Mouse (Mus musculus) erythroblast, adult 5-6 weeks (primary cell): ENCODE measurements around the gene Phldb2. TPM values are rescaled to one million over a fixed set of nuclear protein-coding genes. Genes with fewer than 3 reads are reported as not detected.

ENCODE experiments used
- ATAC-seq: replicated peaks from 2 replicates; pipeline ENCODE4 v1.8.0; 2016; ENCODE audit warnings: moderate number of reproducible peaks, mild to moderate bottlenecking, moderate TSS enrichment, inconsistent platforms; ENCODE audit not compliant: poor library complexity, low FRiP score, severe bottlenecking
- total RNA-seq, 2 experiments: library from RNA; stranded (forward) in 1 of 2; stranded (reverse) in 1 of 2; fragments of 150-400 nt in 1 of 2; fragments of 200-764, 138-1000 nt in 1 of 2; gene quantifications; 2 replicates each; pipeline versions ENCODE4 v1.2.3 to v1.2.4; 2015 to 2017; ENCODE audit warnings: low replicate concordance in 2 of 2

Phldb2 gene
- total RNA-seq, 2 experiments from 2014 or later, result 0.26 TPM; not detected in 1

DNA sequence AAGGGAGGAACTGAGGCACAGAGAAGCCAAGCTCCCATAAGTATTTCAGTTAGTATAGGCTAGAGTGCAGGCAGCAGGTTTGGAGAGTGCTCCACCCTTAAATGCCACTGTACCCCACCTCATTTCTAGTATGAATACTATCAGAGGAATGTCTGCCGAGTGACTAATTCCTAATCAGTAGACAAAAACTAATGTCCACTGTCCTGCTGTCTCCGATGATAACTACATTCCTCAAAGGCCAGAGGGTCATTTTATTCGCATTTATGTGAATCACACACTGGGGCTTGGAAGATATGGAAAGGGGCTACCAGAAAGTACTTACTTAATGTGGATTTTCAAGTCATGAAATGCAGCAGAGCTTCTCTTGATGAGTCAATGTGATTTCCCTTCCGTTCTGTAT is 104.4 kb downstream of the Phldb2 start:
- no peak for ATAC-seq

DNA sequence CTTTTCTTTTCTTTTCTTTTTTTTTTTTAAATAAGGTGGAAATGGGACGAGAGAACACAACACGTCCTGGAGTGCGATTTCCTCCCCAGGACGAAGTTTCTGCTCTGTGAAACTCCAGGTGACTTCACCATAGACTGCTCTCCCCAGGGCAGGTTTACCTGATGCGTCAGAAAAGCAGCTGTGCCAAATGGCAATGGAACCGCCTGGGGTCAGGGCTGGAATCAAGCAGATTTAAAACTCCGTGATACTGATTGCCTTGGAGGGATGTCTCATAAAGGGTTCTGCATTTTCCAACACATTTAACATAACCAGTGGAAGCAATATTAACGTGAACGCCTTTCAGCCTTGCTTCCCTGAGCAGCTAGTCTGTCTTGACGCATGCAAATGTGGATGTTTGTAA is 108.5 kb downstream of the Phldb2 start:
- no peak for ATAC-seq

DNA sequence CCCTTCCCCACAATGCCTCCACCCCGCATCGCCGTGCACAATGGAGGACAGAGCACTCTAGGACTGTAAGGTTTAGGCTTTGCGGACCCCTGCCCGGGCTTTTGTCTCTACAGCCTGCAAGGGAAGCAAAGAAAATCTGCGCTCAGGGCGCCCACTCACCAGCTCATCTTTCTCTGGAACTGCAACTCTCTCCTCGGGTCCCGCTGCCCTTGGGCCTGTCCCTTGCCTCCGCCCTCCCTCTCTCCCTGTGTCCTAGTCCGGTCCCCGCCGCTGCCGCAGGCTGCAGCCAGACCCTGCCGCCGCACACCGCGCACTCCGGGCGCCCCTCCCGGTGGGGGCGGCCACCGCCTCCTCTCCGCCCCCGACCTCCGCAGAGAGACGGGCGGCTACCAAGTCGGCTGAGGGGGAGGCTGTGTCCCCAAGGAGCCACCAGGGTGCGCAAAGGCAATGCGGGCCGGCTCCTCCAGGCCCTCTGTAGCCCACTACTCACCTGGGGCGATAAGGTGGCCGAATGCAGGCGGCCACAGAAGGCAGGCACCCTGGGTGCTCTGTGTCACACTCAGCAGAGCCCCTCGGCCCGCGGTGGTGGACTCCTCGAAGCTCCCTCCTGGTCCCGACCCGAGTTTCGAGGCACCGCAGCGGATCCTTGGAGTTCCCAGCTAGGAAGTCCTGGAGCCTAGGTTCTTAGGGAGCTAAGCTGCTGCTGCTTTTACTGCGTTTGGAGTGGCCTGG is 109.2 kb downstream of the Phldb2 start:
- ATAC-seq, result no peak

DNA sequence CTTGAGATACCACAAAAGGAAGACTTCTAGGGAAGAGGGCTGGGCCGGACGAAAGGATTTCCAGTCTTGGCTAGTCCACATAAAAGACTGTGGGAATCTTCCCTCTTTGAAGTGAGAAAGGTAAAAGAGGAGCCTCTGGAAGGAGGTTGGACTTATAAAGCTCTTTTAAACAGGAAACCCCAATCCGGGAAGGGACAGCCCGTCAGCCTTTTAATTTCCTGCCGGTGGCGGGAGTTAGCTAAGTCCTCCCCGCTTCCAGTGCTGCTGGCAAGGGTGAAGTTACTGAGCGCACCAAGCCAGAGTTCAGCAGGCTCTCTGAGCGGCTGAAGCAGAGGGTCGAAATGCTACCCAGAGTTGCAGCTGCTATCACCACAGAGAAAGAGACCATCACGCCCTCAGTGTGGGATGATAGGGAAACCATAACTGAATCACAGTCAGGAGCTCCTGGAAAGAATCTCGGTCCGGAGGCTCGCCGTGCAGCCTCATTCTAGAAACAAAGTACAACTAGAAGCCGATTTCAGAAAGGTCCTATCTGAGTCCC is 110.0 kb downstream of the Phldb2 start:
- ATAC-seq, result no peak

DNA sequence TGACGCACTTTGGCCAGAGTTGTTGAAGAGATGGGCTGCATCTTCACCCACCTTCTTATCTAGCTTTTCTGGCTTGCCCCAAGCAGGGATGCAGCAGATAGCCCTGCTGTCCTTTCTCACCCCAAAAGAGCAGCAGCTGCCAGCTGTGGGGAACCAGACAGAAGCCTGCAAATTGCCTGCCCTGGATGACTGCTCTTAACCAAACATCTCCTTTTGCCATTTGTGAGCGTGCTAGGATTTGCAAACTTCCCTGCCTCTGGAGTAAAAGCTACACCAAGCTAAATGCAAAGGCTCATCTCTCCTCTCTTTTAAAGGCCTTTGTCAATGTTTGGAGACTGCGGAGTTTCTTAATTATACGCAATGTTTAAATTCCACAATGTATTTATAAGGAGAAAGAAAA is 111.0 kb downstream of the Phldb2 start:
- no peak for ATAC-seq

DNA sequence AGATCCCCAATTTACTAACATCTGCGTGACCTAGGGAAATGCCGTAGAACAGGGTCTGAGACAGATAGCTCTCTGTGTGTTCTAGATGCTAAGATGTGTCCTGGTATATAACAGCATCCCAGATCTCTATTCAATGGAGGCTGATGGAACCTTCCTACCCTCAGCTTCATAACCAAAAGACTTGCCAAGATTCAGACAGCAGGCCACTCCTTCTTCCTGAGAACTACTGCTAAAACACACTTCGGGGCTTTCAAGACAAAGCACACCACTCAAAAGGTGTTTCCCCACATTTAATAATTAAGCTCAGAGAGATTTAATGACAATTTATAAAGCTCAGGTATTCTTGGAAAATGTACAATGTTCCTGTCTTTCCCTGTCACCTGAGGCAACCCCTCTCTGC is 111.6 kb downstream of the Phldb2 start:
- ATAC-seq, result no peak

DNA sequence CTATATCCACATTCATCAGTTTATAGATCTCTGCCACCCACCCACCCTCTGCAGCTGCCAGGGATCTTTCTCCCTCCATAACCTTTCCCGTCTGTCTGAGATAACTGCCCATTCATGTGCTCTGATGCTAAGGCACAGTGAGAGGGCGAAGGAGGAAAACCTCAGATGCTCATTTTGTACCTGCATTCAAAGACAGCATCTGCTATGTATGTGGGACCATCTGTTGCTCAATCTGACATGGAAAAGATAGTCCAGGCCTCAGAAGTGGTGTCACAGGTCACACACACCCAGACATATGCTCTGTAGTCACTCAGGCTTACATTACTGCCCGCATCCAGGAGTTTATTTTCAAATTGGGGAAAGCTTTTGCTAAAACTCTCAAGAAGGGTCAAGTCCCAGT is 112.4 kb downstream of the Phldb2 start:
- no peak for ATAC-seq

DNA sequence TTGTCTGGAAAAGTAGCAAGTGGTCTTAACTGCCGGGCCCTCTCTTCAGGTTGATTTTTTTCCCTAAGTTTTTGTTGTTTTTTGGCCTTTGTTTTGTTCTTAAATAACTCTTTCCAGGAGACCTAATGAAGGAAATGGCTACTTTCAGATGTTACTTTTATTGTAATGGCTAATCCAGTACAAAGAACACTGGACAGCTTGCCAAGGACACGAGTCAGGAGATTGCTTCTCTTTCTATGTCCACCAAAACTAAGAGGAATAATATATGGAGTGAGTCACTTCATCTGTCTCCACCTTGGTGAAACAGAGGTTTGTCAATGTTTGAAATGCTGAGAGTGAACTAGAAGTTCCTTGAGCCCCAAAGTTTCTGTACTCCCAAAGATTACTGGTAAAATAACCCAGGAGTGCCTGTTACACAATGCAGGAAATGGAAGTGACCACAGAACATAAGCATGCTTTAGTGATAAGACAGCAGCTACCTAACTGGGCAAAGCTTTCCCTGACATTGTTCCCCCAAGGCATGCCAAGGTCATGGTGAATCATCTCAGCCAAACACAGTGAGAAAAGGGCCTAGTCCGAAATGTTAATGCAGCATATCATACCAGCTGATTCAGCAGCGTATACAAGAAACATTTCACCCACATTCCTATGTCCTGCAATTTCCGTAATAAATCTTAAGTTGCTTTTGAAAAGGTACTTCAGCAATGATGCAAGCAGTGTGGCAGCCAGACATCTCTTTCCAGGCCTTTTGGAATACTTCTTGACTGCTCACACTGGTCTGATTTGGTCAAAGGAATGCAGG is 115.7 kb downstream of the Phldb2 start:
- ATAC-seq, result no peak

DNA sequence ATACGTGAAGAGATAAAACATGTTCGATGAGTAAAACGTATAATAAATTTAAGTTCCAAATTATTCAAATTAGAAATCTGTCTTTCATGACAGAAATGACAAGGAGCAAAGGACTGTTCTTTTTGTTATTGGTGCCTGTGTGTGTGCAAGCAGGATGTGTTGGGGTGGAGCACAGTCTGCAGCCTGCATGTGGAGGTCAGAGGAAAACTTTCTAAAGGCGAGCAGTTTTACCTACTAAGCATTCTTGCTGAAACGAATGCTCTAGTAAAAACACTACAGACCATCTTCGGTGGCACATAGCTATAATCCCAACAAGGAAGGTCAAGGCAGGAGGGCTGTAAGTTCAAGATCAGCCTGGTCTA is 120.7 kb downstream of the Phldb2 start:
- no peak for ATAC-seq

DNA sequence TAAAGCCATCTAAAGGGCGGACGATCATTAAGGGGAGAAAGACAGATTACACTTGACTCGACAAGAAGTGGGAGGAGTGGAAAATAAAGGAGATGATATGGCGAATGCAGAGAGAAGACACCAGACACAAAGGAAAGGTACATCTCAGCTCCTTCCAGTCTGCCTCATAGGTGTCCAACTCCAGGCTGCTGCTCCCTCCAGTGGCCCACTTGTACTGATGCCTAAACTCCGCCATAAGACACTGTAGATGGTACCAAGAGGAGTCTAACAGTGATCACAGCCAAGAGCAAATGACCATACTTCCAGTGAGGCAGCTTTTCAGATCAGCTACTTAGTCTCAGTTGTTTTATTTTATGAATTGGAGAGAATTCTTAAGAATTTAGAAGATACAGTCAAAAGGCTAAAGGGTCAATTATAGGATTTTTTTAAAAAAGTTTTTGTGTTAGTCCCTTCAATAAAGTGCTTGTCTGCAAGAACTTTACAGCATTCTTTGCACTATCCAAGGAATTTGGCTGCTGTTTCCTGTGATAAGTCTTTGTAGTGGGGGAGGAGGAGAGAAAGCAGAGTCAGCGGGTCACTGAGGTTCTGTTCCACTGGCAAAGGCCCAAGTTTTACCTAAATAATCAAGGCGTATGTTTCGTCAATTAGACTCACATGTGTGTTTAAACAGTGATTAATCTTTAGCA is 121.2 kb downstream of the Phldb2 start:
- no peak for ATAC-seq

DNA sequence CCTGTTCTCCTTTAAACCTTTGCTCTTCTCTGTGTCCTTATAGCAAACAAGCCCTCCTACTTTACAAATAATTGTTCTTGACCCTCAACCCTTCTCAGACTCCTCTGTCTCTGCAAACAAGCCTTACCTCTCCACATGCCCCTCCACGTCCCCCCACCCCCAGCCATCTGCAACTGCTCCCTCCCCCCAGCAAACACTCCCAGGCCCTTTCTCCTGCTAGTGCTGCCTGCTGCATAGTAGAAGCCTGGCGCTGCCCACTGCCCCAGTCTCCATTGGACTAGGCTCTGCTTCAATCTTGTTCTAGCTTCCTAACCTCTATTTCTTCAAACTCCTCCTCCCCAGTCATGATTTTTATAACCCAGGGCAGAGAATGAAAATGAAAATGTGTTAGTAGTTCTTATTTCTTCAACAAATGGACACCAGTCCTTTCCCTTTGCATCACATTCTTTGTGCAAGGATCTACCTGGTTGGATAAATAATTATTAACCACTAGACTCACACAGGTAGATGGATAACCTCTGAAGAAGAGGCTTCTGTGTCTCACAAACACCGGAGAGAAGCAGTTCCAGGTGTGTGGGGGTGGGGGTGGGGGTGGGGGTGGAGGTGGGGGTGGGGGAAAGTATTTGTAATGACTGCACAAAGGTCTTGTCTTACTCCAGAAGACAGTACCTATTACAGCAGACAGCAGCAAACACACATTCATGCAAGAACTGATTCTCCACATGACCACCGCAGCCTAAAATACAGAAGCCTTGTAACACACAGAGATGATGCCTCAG is 122.1 kb downstream of the Phldb2 start:
- no peak for ATAC-seq

DNA sequence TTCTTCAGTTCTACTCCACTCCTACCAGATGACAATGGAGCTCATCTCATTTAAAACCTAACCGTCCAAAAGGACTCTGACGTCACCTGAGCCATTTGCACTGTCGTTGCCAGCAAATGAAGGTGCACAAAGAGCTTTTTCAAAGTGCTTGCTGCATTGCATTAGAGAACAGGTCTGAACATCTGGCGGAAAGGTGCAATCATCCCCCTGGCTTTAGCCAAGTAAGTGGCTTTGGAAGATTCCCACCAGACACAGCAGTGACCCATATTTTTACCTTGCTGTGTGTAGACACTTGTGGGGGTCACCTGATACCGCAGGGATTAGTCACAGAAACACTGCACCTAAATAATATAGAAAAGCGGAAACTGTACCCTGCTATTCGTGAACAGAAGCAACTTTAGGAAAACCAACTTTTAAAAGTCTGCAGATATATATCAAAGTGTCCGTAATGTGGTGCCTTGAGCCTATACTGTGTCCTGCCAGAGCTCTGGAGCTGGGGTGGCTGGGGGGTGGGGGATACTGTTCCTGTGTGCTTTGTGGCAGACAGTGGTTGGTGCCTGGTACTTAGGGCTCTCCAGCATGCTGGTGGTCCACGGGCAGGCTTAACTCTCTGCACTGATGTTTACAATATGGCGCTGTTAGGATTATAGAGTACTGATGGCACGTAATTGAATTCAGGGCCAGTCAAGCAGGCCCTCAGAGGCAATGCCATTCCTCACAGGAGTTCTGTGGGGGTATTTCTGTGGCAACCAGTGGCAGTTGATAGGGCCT is 123.1 kb downstream of the Phldb2 start:
- no peak for ATAC-seq

DNA sequence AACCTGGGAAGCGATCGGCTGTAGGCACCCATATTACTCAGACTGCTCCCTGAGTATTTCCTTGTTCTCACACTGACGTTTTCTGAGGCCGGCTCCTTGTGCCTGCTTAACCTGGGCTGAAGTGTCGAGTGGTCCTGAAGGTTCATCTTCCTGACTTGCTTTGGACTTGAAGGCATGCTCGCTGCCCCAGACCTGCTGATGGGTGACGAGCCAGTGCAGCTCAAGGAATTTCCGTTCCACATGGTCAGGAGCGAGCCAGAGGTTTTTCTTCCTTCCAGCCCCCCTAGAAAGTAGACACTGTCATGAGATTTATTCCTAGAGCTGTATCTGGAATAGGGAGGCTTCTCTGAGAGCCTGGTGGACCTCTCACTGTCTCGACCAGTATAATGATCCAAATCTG is 128.1 kb downstream of the Phldb2 start:
- no peak for ATAC-seq

DNA sequence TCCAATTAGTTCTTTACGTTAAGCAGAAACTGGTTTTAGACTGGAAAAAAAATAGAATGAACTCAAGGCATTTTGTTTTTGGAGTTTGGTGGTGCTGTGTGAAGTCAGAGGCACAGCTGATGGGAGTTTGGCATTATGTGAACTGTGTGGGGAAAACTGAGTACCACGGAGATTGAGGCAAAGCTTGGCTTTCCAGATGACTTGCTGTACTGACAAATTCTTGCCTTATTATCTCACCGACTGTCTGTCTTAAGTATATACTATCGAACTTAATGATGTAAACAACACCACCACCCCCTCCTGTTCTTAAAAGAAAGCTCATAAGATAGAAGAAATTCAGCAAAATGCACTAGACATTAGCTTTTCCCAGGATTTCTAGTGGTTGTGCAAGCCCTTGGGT is 129.4 kb downstream of the Phldb2 start:
- ATAC-seq, result no peak

DNA sequence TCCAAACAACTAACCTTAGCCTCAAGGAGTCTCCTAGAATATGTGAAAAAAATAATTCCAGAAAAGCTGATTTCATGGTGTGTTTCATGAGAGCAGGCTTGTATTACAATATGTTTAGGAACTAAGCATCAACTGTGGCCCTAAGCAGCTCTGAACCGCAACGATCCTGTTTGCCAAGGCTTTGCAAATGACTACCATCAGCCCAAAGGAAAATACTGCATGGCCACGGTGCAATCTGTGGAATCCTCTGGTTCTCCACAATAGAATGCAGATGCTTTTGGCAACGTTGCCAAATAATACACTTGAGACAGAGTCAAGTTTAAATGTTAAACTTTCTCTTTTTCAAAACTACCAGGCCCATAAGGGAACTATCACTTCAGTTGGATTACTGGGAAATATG is 133.5 kb downstream of the Phldb2 start:
- ATAC-seq, result no peak

DNA sequence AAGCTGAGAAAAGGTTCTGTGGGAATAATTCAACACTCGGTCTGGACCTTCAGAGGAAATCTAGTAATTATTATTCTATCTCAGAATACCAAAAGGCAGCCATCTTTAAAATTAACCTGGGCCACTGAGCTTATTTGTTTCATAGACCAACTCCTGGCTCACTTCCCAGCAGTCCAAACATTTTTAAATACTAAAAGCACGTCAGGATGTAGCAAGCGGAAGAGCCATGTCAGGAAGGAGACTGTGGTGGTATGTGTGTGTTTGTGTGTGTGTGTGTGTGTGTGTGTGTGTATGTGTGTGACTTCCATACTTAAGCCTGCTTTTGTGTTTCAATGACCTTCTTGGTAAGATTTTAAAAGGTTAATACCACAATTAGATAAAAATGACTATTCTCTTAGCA is 135.6 kb downstream of the Phldb2 start:
- no peak for ATAC-seq

DNA sequence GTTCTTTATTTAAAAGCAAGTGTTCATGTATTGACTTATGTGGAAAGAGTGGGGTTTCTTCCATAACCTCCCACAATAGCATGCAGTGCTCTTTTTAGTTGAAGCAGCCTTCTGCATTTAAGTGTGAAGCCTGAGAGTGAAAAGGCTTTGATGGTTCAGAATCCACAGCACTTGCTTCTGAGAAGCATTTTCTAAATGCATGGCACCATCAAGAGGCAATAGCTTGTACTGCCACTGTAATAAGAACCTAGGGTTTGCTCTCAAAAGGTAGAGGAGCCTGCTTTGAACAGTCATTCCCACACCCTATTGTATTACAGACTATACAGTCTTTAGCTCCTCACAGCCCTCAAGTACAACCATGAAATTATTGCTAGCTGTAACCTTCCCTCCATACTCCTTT is 136.7 kb downstream of the Phldb2 start:
- ATAC-seq, result no peak

DNA sequence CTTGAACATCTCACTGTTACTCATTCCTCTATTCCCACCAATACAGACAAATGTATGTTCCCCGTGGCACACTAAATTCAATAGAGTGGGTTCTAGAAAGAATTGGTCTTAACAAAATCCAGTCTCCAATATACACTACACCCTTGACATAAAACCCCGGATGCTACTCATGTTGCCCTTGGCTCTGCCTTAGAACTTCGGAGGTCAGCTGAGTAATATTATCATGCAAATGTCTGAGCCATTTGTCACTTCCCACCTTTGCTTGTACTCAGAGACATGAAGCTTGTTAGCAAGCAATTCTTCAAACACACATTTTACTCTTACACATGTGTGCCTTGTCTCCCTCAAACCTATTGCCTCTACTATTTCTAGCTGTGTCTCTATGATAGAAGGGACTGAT is 138.8 kb downstream of the Phldb2 start:
- ATAC-seq, result no peak

DNA sequence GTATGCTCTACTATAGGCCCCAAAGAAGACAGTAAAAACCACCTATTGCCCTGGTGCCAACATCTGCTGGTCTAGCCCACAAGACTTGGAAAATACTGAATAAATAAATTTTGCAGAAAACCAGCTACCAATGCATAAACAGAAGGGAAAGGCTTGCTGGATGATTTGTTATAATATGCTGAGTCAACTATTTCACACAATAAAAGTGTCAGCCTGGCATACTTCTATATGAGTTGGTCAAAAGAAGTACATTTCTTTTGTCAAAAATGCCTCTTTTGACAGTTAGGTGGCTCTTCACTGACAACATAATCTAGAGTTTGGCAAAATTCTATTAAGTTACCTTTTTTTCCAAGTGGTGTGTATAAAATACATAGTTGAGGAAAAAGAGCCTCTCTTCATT is 141.6 kb downstream of the Phldb2 start:
- no peak for ATAC-seq
